Mouse (Mus musculus) midbrain, postnatal 0 days (tissue): ENCODE data around the gene Arid1b. TPM values are rescaled to one million over a fixed set of nuclear protein-coding genes. Genes with fewer than 3 reads are reported as not detected.

Experiments
- ATAC-seq: fragments of 200-750 bp; cut with Nextera tagmentation; 2 replicates; pipeline ENCODE4 v1.8.0; 2017; ENCODE audit warnings: moderate number of reproducible peaks, mild to moderate bottlenecking, moderate TSS enrichment, moderate library complexity; ENCODE audit not compliant: low FRiP score
- DNase-seq: peaks from one replicate; pipeline ENCODE4 v3.0.0-alpha.2; 2015; ENCODE audit warnings: low spot score
- H3K27ac ChIP-seq: fragments of 300-500 bp; sonication (generic); 2 replicates; pipeline ENCODE4 v1.5.1; 2014; ENCODE audit warnings: low read depth, mild to moderate bottlenecking, low read length, mixed read lengths
- H3K27me3 ChIP-seq: fragments of 300-500 bp; sonication (generic); 2 replicates; pipeline ENCODE4 v1.6.1; 2014; ENCODE audit warnings: low read length, control low read depth, mixed read lengths; ENCODE audit not compliant: insufficient read depth
- H3K36me3 ChIP-seq: fragments of 300-500 bp; sonication (generic); 2 replicates; pipeline ENCODE4 v1.6.1; 2014; ENCODE audit warnings: low read length, control low read depth, mixed read lengths; ENCODE audit not compliant: insufficient read depth
- H3K4me1 ChIP-seq: fragments of 300-500 bp; sonication (generic); 2 replicates; pipeline ENCODE4 v1.6.1; 2014; ENCODE audit warnings: mild to moderate bottlenecking, control low read depth, antibody characterized with exemption, low read length, mixed read lengths; ENCODE audit not compliant: insufficient read depth
- H3K4me2 ChIP-seq: fragments of 300-500 bp; sonication (generic); 2 replicates; pipeline ENCODE4 v1.6.1; 2014; ENCODE audit warnings: low read depth, mild to moderate bottlenecking, low read length, mixed read lengths; ENCODE audit not compliant: poor library complexity, severe bottlenecking
- H3K4me3 ChIP-seq: fragments of 300-500 bp; sonication (generic); 2 replicates; pipeline ENCODE4 v1.5.1; 2014; ENCODE audit warnings: low read depth, mild to moderate bottlenecking, low read length, moderate library complexity
- H3K9ac ChIP-seq: fragments of 300-500 bp; sonication (generic); replicated peaks from 2 replicates; pipeline ENCODE4 v1.6.1; 2014; ENCODE audit warnings: mild to moderate bottlenecking, low read length, moderate library complexity, mixed read lengths; ENCODE audit not compliant: poor library complexity, severe bottlenecking
- H3K9me3 ChIP-seq: fragments of 300-500 bp; sonication (generic); 2 replicates; pipeline ENCODE4 v1.6.1; 2016; ENCODE audit warnings: low read length, control low read depth
- CTCF ChIP-seq: IDR thresholded peaks from 2 replicates; pipeline ENCODE4 v1.5.1; 2016; ENCODE audit warnings: antibody characterized with exemption, mild to moderate bottlenecking
- WGBS: fragments of 180-500 bp; shearing (Covaris S2); extraction: QIAGEN DNeasy Blood & Tissue Kit; methylation state at CpG from one replicate; pipeline ENCODE4 v1.1.7; 2014; 5-methylcytosine and 5-hydroxymethylcytosine counted together
- polyA plus RNA-seq: library from polyadenylated mRNA; unstranded; fragments of >200 nt; fragmentation: Nextera tagmentation; extraction: Ambion mirVana; gene quantifications from 2 replicates; pipeline ENCODE4 v1.2.1, GENCODE M21; 2015
- total RNA-seq: library from RNA; depleted of rRNA; stranded (reverse); fragments of >200 nt; gene quantifications from 2 replicates; pipeline ENCODE4 v1.2.3, GENCODE M21; 2014

The Arid1b gene
- total and polyA plus RNA-seq, 2 experiments from 2014 or later, result 11.9 to 73.3 TPM

DNA sequence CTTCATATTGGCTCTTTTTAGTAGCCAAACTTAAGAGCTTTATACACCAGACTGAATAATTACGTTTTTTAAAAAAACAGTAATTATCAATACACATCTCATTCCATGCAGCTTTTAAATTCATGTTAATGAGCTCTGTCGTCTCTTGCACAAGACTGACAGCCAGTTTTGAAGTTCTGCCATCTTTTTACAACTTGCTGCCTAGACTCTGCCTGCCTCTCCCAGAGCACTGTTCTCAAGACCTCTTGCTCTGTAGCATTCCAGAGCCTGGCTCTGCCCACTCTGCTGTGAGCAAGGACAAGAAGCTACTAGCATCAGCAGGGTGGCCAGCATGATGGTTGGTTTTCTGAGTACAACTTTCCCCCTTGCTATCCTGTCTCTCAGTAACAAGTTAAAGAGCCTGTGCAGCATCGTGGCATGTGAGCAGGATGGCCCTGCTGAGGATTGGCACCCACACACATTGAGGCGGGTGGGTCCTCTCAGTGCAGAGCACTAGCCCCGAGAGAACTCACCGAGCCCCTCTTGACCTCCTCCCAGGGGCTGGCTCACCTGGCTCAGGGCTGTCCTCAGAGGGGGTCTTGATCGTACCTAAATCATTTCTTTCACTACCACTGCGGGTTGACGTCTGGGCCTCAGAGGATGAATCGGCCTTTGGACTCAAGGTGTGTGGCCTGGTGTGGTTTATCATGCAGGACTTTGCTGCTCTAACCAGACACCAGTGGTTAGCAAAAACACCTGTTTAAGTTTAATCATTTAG, 209.4 kb downstream of the Arid1b start:
- no peak overlapping the region for H3K4me3 ChIP-seq
- no peak for TF ChIP-seq CTCF
- H3K27ac ChIP-seq, result no peak overlapping the region
- ATAC-seq (no peak), DNase-seq (no peak)
- no peaks in the 10 kb centered on the region for H3K9me3 ChIP-seq
- H3K4me1 ChIP-seq, result peaks cover 7% of the 10 kb centered on the region
- H3K27me3 ChIP-seq, result no peaks in the 10 kb centered on the region
- H3K4me2 ChIP-seq, result no peak overlapping the region
- 86% methylated on average over 10 of the region's 10 CpGs for WGBS
- H3K36me3 ChIP-seq, result no peaks in the 10 kb centered on the region
- no peak overlapping the region for H3K9ac ChIP-seq

DNA sequence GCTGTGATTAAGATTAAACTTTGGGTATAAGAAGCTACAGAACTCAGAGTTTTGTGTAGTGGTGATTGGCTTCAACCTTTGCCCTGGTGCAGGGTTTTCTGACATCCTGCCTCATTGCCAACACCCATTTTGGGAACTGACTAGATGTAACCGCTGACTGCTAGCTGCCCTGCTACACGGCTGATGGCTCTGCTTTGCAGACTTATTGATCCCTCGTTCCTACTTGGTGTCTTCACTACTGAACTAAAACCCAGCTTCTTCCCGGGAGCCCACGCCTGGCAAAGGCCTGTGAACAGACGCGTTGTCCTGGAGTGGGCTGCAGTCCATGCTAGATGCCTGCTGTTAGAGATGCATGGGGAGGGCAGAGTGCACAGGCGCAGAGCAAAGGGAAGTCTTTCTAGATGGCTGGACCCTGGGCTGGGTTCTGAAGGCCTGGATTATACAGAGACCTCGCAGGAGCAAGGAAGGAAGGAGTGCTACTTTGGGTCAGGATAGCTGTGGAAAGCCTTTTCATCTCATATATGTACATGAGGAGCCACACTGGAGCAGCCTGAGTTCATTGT, 210.1 kb downstream of the Arid1b start:
- no peak overlapping the region for H3K9ac ChIP-seq
- peaks cover 7% of the 10 kb centered on the region for H3K4me1 ChIP-seq
- no peak overlapping the region for H3K27ac ChIP-seq
- no peaks in the 10 kb centered on the region for H3K27me3 ChIP-seq
- H3K9me3 ChIP-seq, result no peaks in the 10 kb centered on the region
- 83% methylated on average over 9 of the region's 9 CpGs for WGBS
- H3K4me3 ChIP-seq, result no peak overlapping the region
- H3K4me2 ChIP-seq, result no peak overlapping the region
- ATAC-seq (no peak), DNase-seq (no peak)
- no peaks in the 10 kb centered on the region for H3K36me3 ChIP-seq
- TF ChIP-seq CTCF, result no peak

DNA sequence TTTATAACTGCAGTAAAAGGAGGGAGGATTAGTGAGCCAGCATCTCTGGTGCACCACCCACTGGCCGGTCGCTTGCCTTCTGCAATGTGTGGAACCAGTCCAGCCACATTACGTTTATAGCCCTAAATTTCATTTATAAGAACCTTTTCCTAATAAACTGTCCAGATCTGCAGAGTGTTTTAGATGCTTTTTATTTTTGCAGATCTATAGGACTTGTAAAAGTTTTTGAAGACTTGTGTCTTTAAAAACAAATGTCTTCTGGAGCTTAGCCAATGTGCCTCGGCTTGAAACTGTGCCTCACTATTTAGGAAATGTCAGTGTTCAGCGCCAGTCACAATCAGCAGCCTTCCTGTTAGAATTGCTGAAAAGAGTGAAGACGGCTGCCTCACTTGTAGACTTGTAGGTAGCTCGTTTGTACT, 211.0 kb downstream of the Arid1b start:
- Histone ChIP-seq H3K4me1 (peaks cover 7% of the 10 kb centered on the region), H3K36me3 (no peaks in the 10 kb centered on the region), H3K27ac (no peak overlapping the region), H3K9ac (no peak overlapping the region), H3K9me3 (no peaks in the 10 kb centered on the region), H3K27me3 (no peaks in the 10 kb centered on the region), H3K4me3 (no peak overlapping the region), H3K4me2 (no peak overlapping the region)
- no peak for ATAC-seq
- TF ChIP-seq CTCF, result peak; percentile 46
- peak; percentile 53 for DNase-seq
- WGBS, result 46% methylated on average over 7 of the region's 7 CpGs

DNA sequence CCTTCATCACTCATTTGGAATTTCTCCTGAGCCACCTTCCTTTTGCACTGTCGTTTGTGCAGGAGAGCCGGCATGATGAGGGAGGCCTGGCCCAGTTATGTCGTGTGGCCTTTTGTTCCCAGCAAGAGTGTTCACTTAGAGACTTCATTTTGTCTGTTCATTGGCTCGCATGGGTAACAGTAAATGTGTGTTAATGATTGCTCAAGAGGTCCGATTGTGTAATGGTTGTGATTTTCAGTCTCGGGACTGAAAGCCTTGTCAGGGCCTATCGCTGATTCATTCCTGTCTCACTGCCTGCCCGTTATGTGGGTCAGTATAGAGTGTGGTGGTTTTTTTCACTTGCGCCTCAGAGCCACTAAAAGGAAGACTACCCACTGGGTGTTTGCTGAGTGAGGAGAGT, 212.6 kb downstream of the Arid1b start:
- H3K4me1 ChIP-seq, result peaks cover 9% of the 10 kb centered on the region
- no peak overlapping the region for H3K4me3 ChIP-seq
- no peak for TF ChIP-seq CTCF
- DNase-seq, result no peak
- 76% methylated on average over 9 of the region's 9 CpGs for WGBS
- H3K36me3 ChIP-seq, result no peaks in the 10 kb centered on the region
- H3K27ac ChIP-seq, result no peak overlapping the region
- H3K9me3 ChIP-seq, result no peaks in the 10 kb centered on the region
- ATAC-seq, result no peak
- no peak overlapping the region for H3K9ac ChIP-seq
- H3K27me3 ChIP-seq, result no peaks in the 10 kb centered on the region
- H3K4me2 ChIP-seq, result no peak overlapping the region

DNA sequence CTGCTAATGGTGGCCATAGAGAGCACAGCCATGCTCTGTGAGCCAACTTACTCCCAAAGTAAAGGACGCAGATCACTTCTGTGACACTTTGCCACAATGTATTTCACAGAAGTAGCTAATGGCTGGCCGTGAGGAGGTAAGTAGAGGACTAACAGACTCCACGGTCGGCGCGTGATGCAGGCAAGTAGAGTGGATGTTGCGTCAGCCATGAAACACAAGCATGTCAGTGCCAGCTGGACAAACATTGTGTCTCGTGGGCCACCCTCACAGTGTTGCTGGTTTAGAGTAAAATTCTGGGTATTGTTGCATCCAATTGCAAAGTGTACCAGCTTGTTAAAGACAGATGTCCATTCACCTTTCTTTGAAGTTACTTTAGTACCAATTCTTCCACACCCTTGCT, 213.7 kb downstream of the Arid1b start:
- DNase-seq (no peak), ATAC-seq (no peak)
- WGBS, result 95% methylated on average over 8 of the region's 8 CpGs
- H3K4me2 ChIP-seq, result no peak overlapping the region
- no peak overlapping the region for H3K9ac ChIP-seq
- H3K9me3 ChIP-seq, result no peaks in the 10 kb centered on the region
- TF ChIP-seq CTCF, result no peak
- peaks cover 11% of the 10 kb centered on the region for H3K4me1 ChIP-seq
- H3K27me3 ChIP-seq, result no peaks in the 10 kb centered on the region
- H3K36me3 ChIP-seq, result no peaks in the 10 kb centered on the region
- H3K27ac ChIP-seq, result no peak overlapping the region
- H3K4me3 ChIP-seq, result no peak overlapping the region

DNA sequence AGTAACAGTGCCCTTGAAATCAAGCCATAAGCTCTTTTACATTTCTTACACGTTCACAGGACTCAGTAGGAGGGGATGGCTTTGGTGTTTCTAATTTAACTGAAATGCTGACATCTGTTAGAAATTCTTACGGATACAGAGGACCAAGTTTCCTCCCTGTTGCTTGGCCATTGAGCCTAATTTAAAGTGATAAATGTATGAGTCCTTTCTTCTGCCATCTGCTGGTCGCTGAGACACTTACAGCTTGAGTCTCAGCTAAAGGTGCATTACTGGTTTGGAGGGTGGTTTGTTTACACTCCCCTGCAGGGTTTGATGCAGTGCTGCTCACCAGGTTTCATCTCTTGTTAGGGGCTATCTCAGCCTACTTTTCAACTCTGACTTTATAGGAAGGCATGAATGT, 214.2 kb downstream of the Arid1b start:
- no peak overlapping the region for H3K9ac ChIP-seq
- no peak for ATAC-seq
- H3K4me1 ChIP-seq, result peaks cover 15% of the 10 kb centered on the region
- DNase-seq, result peak; percentile 56
- WGBS, result 27% methylated on average over 3 of the region's 3 CpGs
- TF ChIP-seq CTCF, result peak; percentile 69
- H3K4me2 ChIP-seq, result no peak overlapping the region
- no peaks in the 10 kb centered on the region for H3K9me3 ChIP-seq
- no peaks in the 10 kb centered on the region for H3K36me3 ChIP-seq
- no peaks in the 10 kb centered on the region for H3K27me3 ChIP-seq
- H3K4me3 ChIP-seq, result no peak overlapping the region
- H3K27ac ChIP-seq, result no peak overlapping the region
